Mouse (Mus musculus) intestine, postnatal 0 days (tissue): ENCODE measurements around the gene Bcar1. TPM values are rescaled to one million over a fixed set of nuclear protein-coding genes. Genes with fewer than 3 reads are reported as not detected.
A peak's percentile ranks its signal among the peaks of the same experiment; 100 is the strongest.

Experiments
- ATAC-seq: fragments of 200-750 bp; cut with Nextera tagmentation; 2 replicates; pipeline ENCODE4 v1.8.0; 2017; ENCODE audit warnings: mild to moderate bottlenecking, moderate TSS enrichment, moderate library complexity
- H3K27ac ChIP-seq: fragments of 300-500 bp; sonication (generic); 2 replicates; pipeline ENCODE4 v1.5.1; 2014; ENCODE audit warnings: mild to moderate bottlenecking, low read depth, low read length, moderate library complexity
- H3K27me3 ChIP-seq: fragments of 300-500 bp; sonication (generic); replicated peaks from 2 replicates; pipeline ENCODE4 v1.6.1; 2014; ENCODE audit warnings: low read length, mixed read lengths; ENCODE audit not compliant: control insufficient read depth, insufficient read depth
- H3K36me3 ChIP-seq: fragments of 300-500 bp; sonication (generic); 2 replicates; pipeline ENCODE4 v1.6.1; 2014; ENCODE audit warnings: mild to moderate bottlenecking, moderate library complexity; ENCODE audit not compliant: control insufficient read depth, insufficient read depth
- H3K4me1 ChIP-seq: fragments of 300-500 bp; sonication (generic); replicated peaks from 2 replicates; pipeline ENCODE4 v1.6.1; 2014; ENCODE audit warnings: antibody characterized with exemption, low read length, mixed read lengths; ENCODE audit not compliant: control insufficient read depth, insufficient read depth
- H3K4me2 ChIP-seq: fragments of 300-500 bp; sonication (generic); replicated peaks from 2 replicates; pipeline ENCODE4 v1.6.1; 2014; ENCODE audit warnings: low read depth, mild to moderate bottlenecking, moderate library complexity
- H3K4me3 ChIP-seq: fragments of 300-500 bp; sonication (generic); 2 replicates; pipeline ENCODE4 v1.5.1; 2014; ENCODE audit warnings: low read depth, low read length
- H3K9ac ChIP-seq: fragments of 300-500 bp; sonication (generic); 2 replicates; pipeline ENCODE4 v1.6.1; 2014; ENCODE audit warnings: mild to moderate bottlenecking, low read depth, low read length
- H3K9me3 ChIP-seq: fragments of 300-500 bp; sonication (generic); 2 replicates; pipeline ENCODE4 v1.6.1; 2016; ENCODE audit warnings: mixed run types; ENCODE audit not compliant: control insufficient read depth
- CTCF ChIP-seq: sonication (generic); IDR thresholded peaks from 2 replicates; pipeline ENCODE4 v1.5.1; 2016; ENCODE audit warnings: low read depth, mild to moderate bottlenecking, control low read depth, antibody characterized with exemption, moderate library complexity
- WGBS: fragments of 180-500 bp; shearing (Covaris S2); extraction: QIAGEN DNeasy Blood & Tissue Kit; methylation state at CpG from one replicate; pipeline ENCODE4 v1.1.7; 2014; 5-methylcytosine and 5-hydroxymethylcytosine counted together
- polyA plus RNA-seq: library from polyadenylated mRNA; unstranded; fragments of >200 nt; fragmentation: Nextera tagmentation; extraction: Ambion mirVana; gene quantifications from 2 replicates; pipeline ENCODE4 v1.2.1, GENCODE M21; 2015

Gene Bcar1
- polyA plus RNA-seq, 1 experiment from 2014 or later: 38.8 TPM

DNA sequence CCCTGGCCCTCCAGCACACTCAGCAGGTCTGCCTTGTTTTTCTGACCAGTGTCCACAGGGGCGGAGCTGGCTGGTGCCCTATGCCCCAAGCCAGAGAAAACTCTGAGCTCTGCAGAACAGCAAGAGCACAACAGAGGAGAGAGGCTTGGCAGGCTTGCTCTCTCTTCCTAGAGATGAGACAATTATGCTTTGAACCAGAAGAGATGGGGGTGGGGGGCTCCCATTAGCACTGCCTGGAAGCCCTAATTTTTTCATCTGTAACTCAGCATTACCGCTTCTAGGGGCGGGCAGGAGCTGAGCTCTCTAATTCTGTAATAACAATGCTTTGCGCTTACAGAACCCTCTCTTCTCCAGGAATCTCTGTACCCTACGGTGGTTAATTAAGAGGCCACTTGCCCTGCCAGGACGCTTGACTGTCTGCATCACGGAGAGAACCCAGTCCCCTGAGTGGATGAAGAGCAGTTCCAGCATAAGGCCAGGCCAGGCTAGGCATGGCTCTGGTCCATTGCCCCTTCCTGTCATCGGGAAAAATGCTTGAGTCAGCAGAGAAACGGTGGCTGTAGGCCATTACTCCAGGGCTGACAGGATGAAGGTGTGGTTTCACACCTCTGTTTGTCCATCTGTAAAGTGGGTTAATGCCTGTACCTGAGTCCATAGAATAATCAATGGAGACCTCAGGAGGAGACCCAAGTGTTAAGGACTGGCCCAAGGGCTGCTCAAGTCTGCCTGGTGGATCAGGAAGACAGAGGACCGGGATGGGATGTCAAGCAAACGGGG is 1.2 kb downstream of the Bcar1 start:
- H3K4me2 ChIP-seq: peak overlapping the region; percentile 80
- H3K9ac ChIP-seq: peak overlapping the region; percentile 85
- H3K27me3 ChIP-seq: no peaks in the 10 kb centered on the region
- H3K36me3 ChIP-seq: no peaks in the 10 kb centered on the region
- peaks cover 31% of the 10 kb centered on the region for H3K4me1 ChIP-seq
- no peak for TF ChIP-seq CTCF
- ATAC-seq: no peak
- H3K4me3 ChIP-seq: peak overlapping the region; percentile 88
- no peaks in the 10 kb centered on the region for H3K9me3 ChIP-seq
- peak overlapping the region; percentile 95 for H3K27ac ChIP-seq
- whole genome bisulfite sequencing: 28% methylated on average over 11 of the region's 11 CpGs

DNA sequence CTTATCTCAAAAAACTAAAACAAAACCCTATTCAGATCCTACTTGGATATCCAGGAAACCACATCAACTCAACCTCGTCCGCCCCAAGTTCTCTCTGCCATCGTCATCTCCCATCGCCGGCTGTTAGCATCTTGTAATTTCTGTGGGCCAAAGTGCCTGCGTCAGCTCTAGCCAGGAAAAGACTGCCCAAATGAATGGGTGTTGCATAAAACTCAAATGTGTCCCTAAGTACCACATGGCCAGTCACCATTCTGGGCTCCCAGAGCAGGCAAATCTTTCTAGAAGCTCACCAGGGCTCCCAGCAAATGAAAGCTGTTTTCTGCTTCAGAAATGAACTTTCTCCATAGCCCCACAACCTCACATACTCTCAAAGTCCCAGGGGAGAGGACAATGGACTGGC is 2.1 kb downstream of the Bcar1 start:
- Histone ChIP-seq H3K9me3 (no peaks in the 10 kb centered on the region), H3K36me3 (peaks cover 6% of the 10 kb centered on the region; the same call in 1 of the 2 replicates), H3K4me1 (peaks cover 31% of the 10 kb centered on the region), H3K27me3 (no peaks in the 10 kb centered on the region), H3K9ac (no peak overlapping the region), H3K4me3 (no peak overlapping the region), H3K27ac (peak overlapping the region; percentile 95), H3K4me2 (peak overlapping the region; percentile 80)
- no peak for TF ChIP-seq CTCF
- WGBS: 50% methylated on average over 6 of the region's 6 CpGs
- ATAC-seq: no peak

DNA sequence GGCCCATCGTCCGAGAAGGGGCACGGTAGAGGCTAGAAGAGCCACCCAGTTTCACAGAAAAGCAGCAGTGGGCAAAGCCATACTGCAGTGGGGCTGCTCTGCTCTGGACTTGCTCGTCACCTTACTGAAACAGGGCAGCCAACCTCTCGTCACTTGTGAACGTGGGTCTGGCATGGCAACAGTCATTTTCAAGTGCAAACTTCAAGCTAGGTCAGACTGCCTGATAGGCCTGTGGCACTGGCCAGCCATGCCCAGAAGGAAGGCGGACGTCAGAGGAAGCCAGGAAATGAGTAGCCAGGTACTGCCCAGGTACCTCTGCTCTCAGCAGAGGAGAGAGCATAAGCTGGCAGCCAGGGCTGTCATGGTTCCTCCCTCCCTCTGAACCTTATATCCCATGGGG is 2.6 kb downstream of the Bcar1 start:
- peaks cover 6% of the 10 kb centered on the region; the same call in 1 of the 2 replicates for H3K36me3 ChIP-seq
- no peak overlapping the region for H3K9ac ChIP-seq
- H3K4me3 ChIP-seq: no peak overlapping the region
- H3K4me2 ChIP-seq: peak overlapping the region; percentile 80; the same call in 1 of the 2 replicates
- WGBS: 66% methylated on average over 8 of the region's 8 CpGs
- ATAC-seq: no peak
- no peaks in the 10 kb centered on the region for H3K9me3 ChIP-seq
- H3K27ac ChIP-seq: peak overlapping the region; percentile 95
- TF ChIP-seq CTCF: no peak
- H3K4me1 ChIP-seq: peaks cover 35% of the 10 kb centered on the region
- no peaks in the 10 kb centered on the region for H3K27me3 ChIP-seq

DNA sequence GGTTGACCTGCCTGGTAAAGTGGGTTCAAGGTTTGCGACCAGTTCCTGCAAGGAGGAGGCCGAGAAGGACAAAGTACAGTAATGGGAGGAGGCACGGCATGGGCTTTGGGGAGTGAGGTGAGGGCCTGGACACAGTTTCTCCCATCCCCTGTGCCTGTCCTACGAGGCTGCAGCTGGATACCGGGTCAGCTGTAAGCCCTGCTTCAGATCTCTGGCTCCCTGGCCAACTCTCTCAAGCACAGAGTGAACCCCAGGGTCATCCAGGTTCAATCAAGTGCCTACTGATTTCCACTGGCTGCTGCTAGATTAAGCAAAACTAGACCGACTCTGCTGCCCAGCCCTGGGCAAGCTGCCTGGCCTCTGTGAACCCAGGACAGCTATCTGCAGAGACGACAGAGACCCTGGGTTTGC is 3.3 kb downstream of the Bcar1 start:
- peaks cover 6% of the 10 kb centered on the region; the same call in 1 of the 2 replicates for H3K36me3 ChIP-seq
- WGBS: 25% methylated on average over 7 of the region's 7 CpGs
- peaks cover 37% of the 10 kb centered on the region for H3K4me1 ChIP-seq
- H3K4me2 ChIP-seq: peak overlapping the region; percentile 42
- no peak overlapping the region for H3K4me3 ChIP-seq
- 0 out of 2 replicates have a peak, but pooled peaks have one; percentile 9 for ATAC-seq
- TF ChIP-seq CTCF: no peak
- peak overlapping the region; percentile 73 for H3K27ac ChIP-seq
- no peak overlapping the region for H3K9ac ChIP-seq
- H3K27me3 ChIP-seq: no peaks in the 10 kb centered on the region
- no peaks in the 10 kb centered on the region for H3K9me3 ChIP-seq

DNA sequence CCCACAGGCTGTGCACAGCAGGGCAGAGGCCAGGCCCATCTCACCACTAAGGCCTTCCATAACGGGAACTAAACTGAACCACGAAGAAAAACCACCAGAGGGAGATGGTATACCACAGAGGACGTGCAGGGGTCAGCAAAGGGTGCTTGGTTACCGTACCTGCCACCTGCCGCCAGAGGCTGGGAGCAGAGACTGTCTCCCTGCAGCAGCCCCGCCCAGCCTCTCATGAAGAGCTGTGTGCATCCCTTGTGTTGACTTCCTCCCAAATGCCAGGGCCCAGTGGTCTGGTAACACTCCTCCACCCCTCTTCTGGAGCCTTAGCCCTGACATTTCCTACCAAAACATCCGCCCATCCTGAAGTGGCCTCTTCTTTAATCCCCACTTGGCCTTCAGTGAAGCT is 4.0 kb downstream of the Bcar1 start:
- Histone ChIP-seq H3K27ac (peak overlapping the region; percentile 73), H3K36me3 (peaks cover 6% of the 10 kb centered on the region; the same call in 1 of the 2 replicates), H3K4me3 (no peak overlapping the region), H3K4me2 (peak overlapping the region; percentile 42), H3K4me1 (peaks cover 42% of the 10 kb centered on the region), H3K9ac (no peak overlapping the region), H3K27me3 (no peaks in the 10 kb centered on the region), H3K9me3 (no peaks in the 10 kb centered on the region)
- no peak for ATAC-seq
- peak; percentile 76 for TF ChIP-seq CTCF
- 40% methylated on average over 7 of the region's 7 CpGs for WGBS

- no peak overlapping the region for H3K9ac ChIP-seq
- H3K27me3 ChIP-seq: no peaks in the 10 kb centered on the region
- H3K27ac ChIP-seq: no peak overlapping the region
- H3K36me3 ChIP-seq: peaks cover 6% of the 10 kb centered on the region; the same call in 1 of the 2 replicates
- H3K9me3 ChIP-seq: no peaks in the 10 kb centered on the region
- ATAC-seq: no peak
- H3K4me3 ChIP-seq: no peak overlapping the region
- no peak overlapping the region for H3K4me2 ChIP-seq
- peaks cover 44% of the 10 kb centered on the region for H3K4me1 ChIP-seq
- no peak for TF ChIP-seq CTCF
- 66% methylated on average over 6 of the region's 6 CpGs for WGBS
These were observed 4.7 kb downstream of the Bcar1 start for GRCm38 (mm10) chr8:111738867-111739266.
